Comparison of ENCODE assay signal across 8 mouse cellular contexts in genomic region chr15:27702031-27702971, GRCm38 (mm10). TPM values are rescaled to one million over a fixed set of nuclear protein-coding genes. Genes with fewer than 3 reads are reported as not detected.
DNase-seq lines count a peak whose midpoint lies in the region; ATAC-seq and TF ChIP-seq lines count a peak whose summit lies in the region.

No protein-coding gene starts in this region.

- H3K4me3 ChIP-seq in midbrain, embryonic 14.5 days (replicated peaks; ENCODE audit: low read depth, low read length), result no peak overlapping the region
- no peak overlapping the region for H3K4me3 ChIP-seq in midbrain, postnatal 0 days (ENCODE audit: low read depth, low read length)

- TF ChIP-seq CTCF in midbrain, postnatal 0 days (IDR thresholded peaks at IDR 0.05), result no peak

- no peak overlapping the region for H3K4me2 ChIP-seq in midbrain, embryonic 14.5 days (ENCODE audit: low read length)
- no peak overlapping the region for H3K4me2 ChIP-seq in midbrain, postnatal 0 days (ENCODE audit: low read depth, low read length, poor library complexity, severe bottlenecking)

- peak; percentile 14 to 39 for DNase-seq in adrenal gland, postnatal 36 days
- no peak for DNase-seq in adrenal gland, postnatal 4 days (ENCODE audit: low spot score in 2 of 2)
- peak; percentile 18 for DNase-seq in midbrain, embryonic 14.5 days
- no peak for DNase-seq in midbrain, postnatal 0 days (ENCODE audit: low spot score)
- peak; percentile 46 for DNase-seq in lung, postnatal 10 days
- DNase-seq in thymus, adult 18-20 months, result peak; percentile 59 to 71

- H3K9me3 ChIP-seq in midbrain, embryonic 14.5 days (ENCODE audit: control insufficient read depth, low read length), result no peaks in the 10 kb centered on the region
- no peaks in the 10 kb centered on the region for H3K9me3 ChIP-seq in midbrain, postnatal 0 days (ENCODE audit: low read length)

- WGBS in midbrain, embryonic 14.5 days, result 40% methylated on average over 11 of the region's 11 CpGs
- 32% methylated on average over 11 of the region's 11 CpGs for WGBS in midbrain, postnatal 0 days

- H3K9ac ChIP-seq in midbrain, embryonic 14.5 days (replicated peaks; ENCODE audit: low read length), result no peak overlapping the region
- no peak overlapping the region for H3K9ac ChIP-seq in midbrain, postnatal 0 days (replicated peaks; ENCODE audit: low read length, poor library complexity, severe bottlenecking)

- H3K27me3 ChIP-seq in midbrain, embryonic 14.5 days (ENCODE audit: control insufficient read depth, insufficient read depth, low read length), result no peaks in the 10 kb centered on the region
- no peaks in the 10 kb centered on the region for H3K27me3 ChIP-seq in midbrain, postnatal 0 days (ENCODE audit: insufficient read depth, low read length)

- no peaks in the 10 kb centered on the region for H3K4me1 ChIP-seq in midbrain, embryonic 14.5 days (ENCODE audit: control insufficient read depth, insufficient read depth, low read length)
- no peaks in the 10 kb centered on the region for H3K4me1 ChIP-seq in midbrain, postnatal 0 days (ENCODE audit: insufficient read depth, low read length)

- no peak for ATAC-seq in midbrain, embryonic 14.5 days (ENCODE audit: low FRiP score, low TSS enrichment)
- ATAC-seq in midbrain, postnatal 0 days (ENCODE audit: low FRiP score), result no peak
- ATAC-seq in inflammation-experienced regulatory T-cells, adult 6 months, result peak; percentile 84
- no peak for ATAC-seq in erythroid progenitor cell, adult 5-6 weeks (replicated peaks; ENCODE audit: low FRiP score, poor library complexity, severe bottlenecking)

- H3K36me3 ChIP-seq in midbrain, embryonic 14.5 days (ENCODE audit: control insufficient read depth, insufficient read depth, low read length), result no peaks in the 10 kb centered on the region
- no peaks in the 10 kb centered on the region for H3K36me3 ChIP-seq in midbrain, postnatal 0 days (ENCODE audit: insufficient read depth, low read length)

- no peak overlapping the region for H3K27ac ChIP-seq in midbrain, embryonic 14.5 days (replicated peaks; ENCODE audit: low read depth, low read length)
- H3K27ac ChIP-seq in midbrain, postnatal 0 days (ENCODE audit: low read depth, low read length), result no peak overlapping the region

RNA-seq across cellular contexts. Expression of gene Otulinl, which starts 20.9 kb away (rescaled TPM):
- 1 to 10 TPM; 6.1 to 7.5 TPM for total RNA-seq in adrenal gland, postnatal 36 days (2021)
- 1 to 10 TPM; 6.2 to 8.3 TPM for total RNA-seq in adrenal gland, postnatal 4 days (2021)
- 6.5 and 10.7 TPM in 2 replicates for polyA plus RNA-seq in midbrain, embryonic 14.5 days (2014; fragmentation: Nextera tagmentation; extraction: Ambion mirVana)
- total RNA-seq in midbrain, postnatal 0 days (2014; rRNA removed), result 6.2 and 6.4 TPM in 2 replicates
- polyA plus RNA-seq in midbrain, postnatal 0 days (2015; fragmentation: Nextera tagmentation; extraction: Ambion mirVana), result 13.0 and 14.9 TPM in 2 replicates
- 100 to 1,000 TPM; 136 to 203 (median 170) TPM for polyA plus RNA-seq in inflammation-experienced regulatory T-cells, adult 6 months (2017; shearing (Covaris generic))
- 9.2 and 36.0 TPM in 2 replicates for total RNA-seq in erythroid progenitor cell, adult 5-6 weeks (2015; ENCODE audit: low replicate concordance)
- total RNA-seq in erythroid progenitor cell, adult 5-6 weeks (2017; ENCODE audit: low replicate concordance), result 2.2 and 8.5 TPM in 2 replicates

Comparison
In these comparisons a context has a peak if more than half of its experiments do, and no peak if none do; other contexts are left out.
1. DNase-seq: peak in adrenal gland, postnatal 36 days (2 of 2), midbrain, embryonic 14.5 days (single experiment), lung, postnatal 10 days (single experiment) and thymus, adult 18-20 months (2 of 2); none in adrenal gland, postnatal 4 days (0 of 2) and midbrain, postnatal 0 days (single experiment).